10 mouse cellular contexts compared by ENCODE assay signal in the genomic region with DNA sequence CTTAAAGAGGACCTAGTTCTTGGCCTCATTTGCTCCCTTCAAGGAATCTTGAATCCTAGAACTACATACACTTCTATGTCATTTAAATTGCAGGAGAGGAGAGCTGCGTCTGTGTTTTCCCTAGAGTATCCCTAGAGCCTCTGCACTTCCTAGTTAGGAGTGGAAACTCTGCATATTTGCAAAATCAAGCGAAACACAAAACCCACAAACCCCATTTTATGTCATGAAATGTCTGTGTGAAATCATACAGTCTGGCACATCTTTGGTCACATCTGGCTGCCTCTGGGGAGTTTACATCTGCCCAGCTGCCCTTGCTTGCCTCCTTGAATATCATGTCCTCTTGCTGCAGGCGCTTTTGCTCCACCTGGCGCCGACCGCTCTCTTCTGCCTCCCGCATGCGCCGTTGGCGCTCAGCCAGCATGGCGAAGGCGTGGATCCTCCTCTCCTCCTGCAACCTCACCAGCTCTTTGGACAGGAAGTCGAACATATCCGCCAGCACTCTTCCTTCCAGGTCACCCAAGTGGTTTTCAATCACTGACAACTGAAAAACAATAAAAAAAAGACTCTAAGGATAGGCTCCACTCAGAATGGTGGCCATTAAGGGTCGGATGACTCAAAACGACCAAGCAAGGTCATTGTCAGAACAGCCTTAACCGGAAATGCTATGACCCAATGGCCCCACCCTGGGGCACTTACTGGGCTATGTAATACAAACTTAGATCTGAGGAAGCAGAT. TPM values are rescaled to one million over a fixed set of nuclear protein-coding genes. Genes with fewer than 3 reads are reported as not detected.
A peak's percentile ranks its signal among the peaks of the same experiment; 100 is the strongest.
DNase-seq lines count a peak whose midpoint lies in the region; ATAC-seq and TF ChIP-seq lines count a peak whose summit lies in the region.
"Had no signal": no experiment of that assay in that cellular context is flagged by ENCODE, and none has a peak within 500 bp of the region (broad histone marks: within the 10 kb centered on the region; RNA-seq: fewer than 3 reads in every experiment).

No protein-coding gene starts in this region.

- no peaks in the 10 kb centered on the region for H3K36me3 ChIP-seq in embryonic facial prominence, embryonic 14.5 days (ENCODE audit: control insufficient read depth, insufficient read depth, low read length)
- H3K36me3 ChIP-seq in kidney, embryonic 16.5 days (ENCODE audit: insufficient read depth, low read length) = no peaks in the 10 kb centered on the region
- H3K36me3 ChIP-seq in stomach, postnatal 0 days (ENCODE audit: control insufficient read depth, insufficient read depth, low read length) = no peaks in the 10 kb centered on the region
- H3K36me3 ChIP-seq: midbrain, embryonic 12.5 days had no signal

- H3K27ac ChIP-seq in embryonic facial prominence, embryonic 14.5 days (replicated peaks; ENCODE audit: low read depth, low read length) = no peak overlapping the region
- H3K27ac ChIP-seq in kidney, embryonic 16.5 days (ENCODE audit: low read length) = no peak overlapping the region
- no peak overlapping the region for H3K27ac ChIP-seq in stomach, postnatal 0 days (replicated peaks)
- H3K27ac ChIP-seq: midbrain, embryonic 12.5 days had no signal

- DNase-seq in ovary, postnatal 36 days (ENCODE audit: low spot score) = peak; percentile 47
- DNase-seq in ovary, postnatal 14 days (ENCODE audit: low spot score) = no peak
- peak; percentile 20 for DNase-seq in embryonic facial prominence, embryonic 14.5 days (ENCODE audit: low spot score)
- peak; percentile 40 for DNase-seq in stomach, postnatal 0 days (ENCODE audit: low spot score)
- no peak for DNase-seq in urinary bladder, postnatal 25 days (ENCODE audit: low spot score)
- no peak for DNase-seq in urinary bladder, postnatal 14 days (ENCODE audit: low spot score)

- TF ChIP-seq EP300 in stomach, postnatal 0 days (optimal IDR thresholded peaks at IDR 0.05) = no peak

- WGBS in embryonic facial prominence, embryonic 14.5 days = 65% methylated on average over 17 of the region's 17 CpGs
- WGBS in kidney, embryonic 16.5 days = 40% methylated on average over 17 of the region's 17 CpGs
- 58% methylated on average over 17 of the region's 17 CpGs for WGBS in stomach, postnatal 0 days

- peaks cover 12% of the 10 kb centered on the region; the same call in 1 of the 2 replicates for H3K4me1 ChIP-seq in embryonic facial prominence, embryonic 14.5 days (ENCODE audit: control insufficient read depth, insufficient read depth, low read length)
- peaks cover 18% of the 10 kb centered on the region for H3K4me1 ChIP-seq in kidney, embryonic 16.5 days (ENCODE audit: insufficient read depth, low read length)
- no peaks in the 10 kb centered on the region for H3K4me1 ChIP-seq in stomach, postnatal 0 days (replicated peaks; ENCODE audit: control insufficient read depth, insufficient read depth)

- peak overlapping the region; percentile 29; the same call in 1 of the 2 replicates for H3K4me2 ChIP-seq in embryonic facial prominence, embryonic 14.5 days (ENCODE audit: low read depth, low read length)
- peak overlapping the region; percentile 36 for H3K4me2 ChIP-seq in kidney, embryonic 16.5 days (replicated peaks; ENCODE audit: low read depth, low read length)
- H3K4me2 ChIP-seq in stomach, postnatal 0 days (replicated peaks; ENCODE audit: low read depth) = 0 out of 2 replicates have a peak overlapping the region, but pooled peaks have one; percentile 12
- H3K4me2 ChIP-seq: midbrain, embryonic 12.5 days had no signal

- H3K9me3 ChIP-seq in embryonic facial prominence, embryonic 14.5 days (ENCODE audit: control insufficient read depth, low read length) = no peaks in the 10 kb centered on the region
- no peaks in the 10 kb centered on the region for H3K9me3 ChIP-seq in kidney, embryonic 16.5 days (ENCODE audit: low read length)
- no peaks in the 10 kb centered on the region for H3K9me3 ChIP-seq in stomach, postnatal 0 days (ENCODE audit: control insufficient read depth, low read length)
- H3K9me3 ChIP-seq: midbrain, embryonic 12.5 days had no signal

- no peak overlapping the region for H3K9ac ChIP-seq in embryonic facial prominence, embryonic 14.5 days (ENCODE audit: low read depth, low read length)
- H3K9ac ChIP-seq in kidney, embryonic 16.5 days (replicated peaks; ENCODE audit: low read length) = no peak overlapping the region
- H3K9ac ChIP-seq in stomach, postnatal 0 days (ENCODE audit: low read length) = no peak overlapping the region
- H3K9ac ChIP-seq: midbrain, embryonic 12.5 days had no signal

- H3K27me3 ChIP-seq in embryonic facial prominence, embryonic 14.5 days (replicated peaks; ENCODE audit: control insufficient read depth, insufficient read depth, low read length) = no peaks in the 10 kb centered on the region
- H3K27me3 ChIP-seq in kidney, embryonic 16.5 days (ENCODE audit: insufficient read depth, low read length) = no peaks in the 10 kb centered on the region
- H3K27me3 ChIP-seq in stomach, postnatal 0 days (ENCODE audit: control insufficient read depth, insufficient read depth, low read length) = no peaks in the 10 kb centered on the region
- H3K27me3 ChIP-seq: midbrain, embryonic 12.5 days had no signal

- no peak for ATAC-seq in embryonic facial prominence, embryonic 14.5 days (ENCODE audit: low read depth)
- peak; percentile 74 for ATAC-seq in kidney, embryonic 16.5 days (ENCODE audit: low FRiP score, low TSS enrichment)
- 0 out of 2 replicates have a peak, but pooled peaks have one; percentile 59 for ATAC-seq in stomach, postnatal 0 days (ENCODE audit: low FRiP score, low TSS enrichment)
- no peak for ATAC-seq in megakaryocyte-erythroid progenitor cell, adult 5-6 weeks (replicated peaks; ENCODE audit: low FRiP score, low TSS enrichment, poor library complexity, severe bottlenecking)

- TF ChIP-seq CTCF in stomach, postnatal 0 days (IDR thresholded peaks at IDR 0.05; ENCODE audit: low read depth) = no peak

- no peak overlapping the region for H3K4me3 ChIP-seq in embryonic facial prominence, embryonic 14.5 days (ENCODE audit: low read depth, low read length)
- H3K4me3 ChIP-seq in kidney, embryonic 16.5 days (ENCODE audit: low read length) = no peak overlapping the region; the same call in 1 of the 2 replicates
- no peak overlapping the region for H3K4me3 ChIP-seq in stomach, postnatal 0 days (ENCODE audit: low read depth, low read length)
- H3K4me3 ChIP-seq: midbrain, embryonic 12.5 days had no signal

RNA-seq across cellular contexts. Expression of a gene that starts 10.0 kb away (rescaled TPM):
- not detected in 2 replicates for polyA plus RNA-seq in embryonic facial prominence, embryonic 14.5 days (2014; fragmentation: Nextera tagmentation; extraction: Ambion mirVana)
- polyA plus RNA-seq in kidney, embryonic 16.5 days (2015; fragmentation: Nextera tagmentation; extraction: Ambion mirVana) = 0.39 and 0.46 TPM in 2 replicates
- 10.6 and 13.6 TPM in 2 replicates for polyA plus RNA-seq in stomach, postnatal 0 days (2015; fragmentation: Nextera tagmentation; extraction: Ambion mirVana)
- total RNA-seq in megakaryocyte-erythroid progenitor cell, adult 5-6 weeks (2014; fragmentation: Nextera tagmentation) = not detected in 2 replicates
- not detected in 2 replicates for total RNA-seq in megakaryocyte-erythroid progenitor cell, adult 5-6 weeks (2017)
- total RNA-seq: hematopoietic stem cell, adult 5-6 weeks had no signal
- polyA plus RNA-seq: midbrain, embryonic 12.5 days had no signal

RNA-seq across cellular contexts. Expression of a gene that starts 37.3 kb away (rescaled TPM):
- 0.62 and 1.8 TPM in 2 replicates for polyA plus RNA-seq in embryonic facial prominence, embryonic 14.5 days (2014; fragmentation: Nextera tagmentation; extraction: Ambion mirVana)
- polyA plus RNA-seq in kidney, embryonic 16.5 days (2015; fragmentation: Nextera tagmentation; extraction: Ambion mirVana) = 0.08 and 0.26 TPM in 2 replicates
- polyA plus RNA-seq in stomach, postnatal 0 days (2015; fragmentation: Nextera tagmentation; extraction: Ambion mirVana) = 0.27 and 0.44 TPM in 2 replicates
- not detected in 2 replicates for total RNA-seq in megakaryocyte-erythroid progenitor cell, adult 5-6 weeks (2014; fragmentation: Nextera tagmentation)
- total RNA-seq in megakaryocyte-erythroid progenitor cell, adult 5-6 weeks (2017) = 0.04 and 0.66 TPM in 2 replicates
- total RNA-seq: hematopoietic stem cell, adult 5-6 weeks had no signal

RNA-seq across cellular contexts. Expression of a gene that starts 42.2 kb away (rescaled TPM):
- polyA plus RNA-seq in embryonic facial prominence, embryonic 14.5 days (2014; fragmentation: Nextera tagmentation; extraction: Ambion mirVana) = 133 and 168 TPM in 2 replicates
- 147 and 149 TPM in 2 replicates for polyA plus RNA-seq in kidney, embryonic 16.5 days (2015; fragmentation: Nextera tagmentation; extraction: Ambion mirVana)
- polyA plus RNA-seq in stomach, postnatal 0 days (2015; fragmentation: Nextera tagmentation; extraction: Ambion mirVana) = 301 and 327 TPM in 2 replicates
- 228 and 369 TPM in 2 replicates for total RNA-seq in megakaryocyte-erythroid progenitor cell, adult 5-6 weeks (2014; fragmentation: Nextera tagmentation)
- total RNA-seq in megakaryocyte-erythroid progenitor cell, adult 5-6 weeks (2017) = 465 and 506 TPM in 2 replicates

RNA-seq across cellular contexts. Expression of a gene that starts 42.2 kb away (rescaled TPM):
- not detected in 2 replicates for polyA plus RNA-seq in embryonic facial prominence, embryonic 14.5 days (2014; fragmentation: Nextera tagmentation; extraction: Ambion mirVana)
- polyA plus RNA-seq in kidney, embryonic 16.5 days (2015; fragmentation: Nextera tagmentation; extraction: Ambion mirVana) = not detected in 2 replicates
- polyA plus RNA-seq in stomach, postnatal 0 days (2015; fragmentation: Nextera tagmentation; extraction: Ambion mirVana) = not detected in 2 replicates
- total RNA-seq in megakaryocyte-erythroid progenitor cell, adult 5-6 weeks (2014; fragmentation: Nextera tagmentation) = not detected in 2 replicates
- not detected in 2 replicates for total RNA-seq in megakaryocyte-erythroid progenitor cell, adult 5-6 weeks (2017)
- total RNA-seq: hematopoietic stem cell, adult 5-6 weeks had no signal
- polyA plus RNA-seq: midbrain, embryonic 12.5 days had no signal

RNA-seq across cellular contexts. Expression of a gene that starts 57.4 kb away (rescaled TPM):
- polyA plus RNA-seq in embryonic facial prominence, embryonic 14.5 days (2014; fragmentation: Nextera tagmentation; extraction: Ambion mirVana) = 7.6 and 12.8 TPM in 2 replicates
- 0.54 and 6.7 TPM in 2 replicates for polyA plus RNA-seq in kidney, embryonic 16.5 days (2015; fragmentation: Nextera tagmentation; extraction: Ambion mirVana)
- polyA plus RNA-seq in stomach, postnatal 0 days (2015; fragmentation: Nextera tagmentation; extraction: Ambion mirVana) = 10.4 and 11.5 TPM in 2 replicates
- total RNA-seq in megakaryocyte-erythroid progenitor cell, adult 5-6 weeks (2014; fragmentation: Nextera tagmentation) = 10.0 and 10.1 TPM in 2 replicates
- 3.1 TPM in 1 of 2 replicates, not detected in the other for total RNA-seq in megakaryocyte-erythroid progenitor cell, adult 5-6 weeks (2017)

Comparison
In these comparisons a context has a peak if more than half of its experiments do, and no peak if none do; other contexts are left out.
1. DNase-seq: peak in ovary, postnatal 36 days (single experiment), embryonic facial prominence, embryonic 14.5 days (single experiment) and stomach, postnatal 0 days (single experiment); none in ovary, postnatal 14 days (single experiment), urinary bladder, postnatal 25 days (single experiment) and urinary bladder, postnatal 14 days (single experiment).
2. ATAC-seq: peak in kidney, embryonic 16.5 days (single experiment) and stomach, postnatal 0 days (single experiment); none in embryonic facial prominence, embryonic 14.5 days (single experiment) and megakaryocyte-erythroid progenitor cell, adult 5-6 weeks (single experiment).
3. Peak in every context shown above with its lines, with median percentiles within 50 percentile points of each other: H3K4me2 ChIP-seq.